ENCODE assay signal across 8 mouse cellular contexts in genomic region chr9:102689940-102690642, GRCm38 (mm10). TPM values are rescaled to one million over a fixed set of nuclear protein-coding genes. Genes with fewer than 3 reads are reported as not detected.
A peak's percentile ranks its signal among the peaks of the same experiment; 100 is the strongest.
DNase-seq lines count a peak whose midpoint lies in the region; ATAC-seq and TF ChIP-seq lines count a peak whose summit lies in the region.

No protein-coding gene starts in this region.

- no peak for TF ChIP-seq CTCF in gastrocnemius, adult 2 months (IDR thresholded peaks at IDR 0.05)
- no peak for TF ChIP-seq CTCF in intestine, postnatal 0 days (IDR thresholded peaks at IDR 0.05; ENCODE audit: low read depth)
- TF ChIP-seq CTCF in midbrain, postnatal 0 days (IDR thresholded peaks at IDR 0.05): no peak

- peak; percentile 44 for DNase-seq in gastrocnemius, adult 2 months
- no peak for DNase-seq in gastrocnemius, adult 8-10 months (ENCODE audit: low spot score in 2 of 2)
- DNase-seq in cerebellum, postnatal 14 days: peak; percentile 86 to 87
- peak; percentile 15 to 20 for DNase-seq in frontal cortex, postnatal 25 days (ENCODE audit: low spot score in 2 of 2)
- peak; percentile 67 for DNase-seq in limb, embryonic 14.5 days (ENCODE audit: low spot score)
- DNase-seq in midbrain, postnatal 0 days (ENCODE audit: low spot score): peak; percentile 82

- peak overlapping the region; percentile 58 for H3K27ac ChIP-seq in gastrocnemius, adult 2 months
- no peak overlapping the region; the same call in 1 of the 2 replicates for H3K27ac ChIP-seq in intestine, postnatal 0 days (ENCODE audit: low read depth, low read length)
- peak overlapping the region; percentile 75 for H3K27ac ChIP-seq in limb, embryonic 14.5 days (replicated peaks; ENCODE audit: low read depth, low read length)
- H3K27ac ChIP-seq in midbrain, postnatal 0 days (ENCODE audit: low read depth, low read length): peak overlapping the region; percentile 96

- H3K27me3 ChIP-seq in intestine, postnatal 0 days (replicated peaks; ENCODE audit: control insufficient read depth, insufficient read depth, low read length): 0 out of 2 replicates have a peak, but pooled peaks cover 3% of the 10 kb centered on the region
- no peaks in the 10 kb centered on the region for H3K27me3 ChIP-seq in limb, embryonic 14.5 days (ENCODE audit: control insufficient read depth, insufficient read depth, low read length)
- H3K27me3 ChIP-seq in midbrain, postnatal 0 days (ENCODE audit: insufficient read depth, low read length): no peaks in the 10 kb centered on the region

- ATAC-seq in intestine, postnatal 0 days: peak; percentile 62
- ATAC-seq in limb, embryonic 14.5 days (ENCODE audit: low FRiP score, low read depth): peak; percentile 77
- ATAC-seq in midbrain, postnatal 0 days (ENCODE audit: low FRiP score): peak; percentile 89
- ATAC-seq in activated CD4-positive, CD25-positive, alpha-beta regulatory T cell, adult 4 months: no peak

- intact Hi-C loops in gastrocnemius, adult 2 months (cut with DNase I): no loop called here

- under 1% methylated on average over 44 of the region's 44 CpGs for WGBS in intestine, postnatal 0 days
- WGBS in limb, embryonic 14.5 days: under 1% methylated on average over 39 of the region's 44 CpGs
- under 1% methylated on average over 35 of the region's 44 CpGs for WGBS in midbrain, postnatal 0 days

- H3K4me2 ChIP-seq in intestine, postnatal 0 days (replicated peaks; ENCODE audit: low read depth): peak overlapping the region; percentile 99
- H3K4me2 ChIP-seq in limb, embryonic 14.5 days (replicated peaks; ENCODE audit: low read depth, low read length, severe bottlenecking): peak overlapping the region; percentile 99
- peak overlapping the region; percentile 94 for H3K4me2 ChIP-seq in midbrain, postnatal 0 days (ENCODE audit: low read depth, low read length, poor library complexity, severe bottlenecking)

- H3K9me3 ChIP-seq in intestine, postnatal 0 days (ENCODE audit: control insufficient read depth): no peaks in the 10 kb centered on the region
- H3K9me3 ChIP-seq in limb, embryonic 14.5 days (ENCODE audit: control insufficient read depth, low read length): no peaks in the 10 kb centered on the region
- H3K9me3 ChIP-seq in midbrain, postnatal 0 days (ENCODE audit: low read length): no peaks in the 10 kb centered on the region

- H3K9ac ChIP-seq in intestine, postnatal 0 days (ENCODE audit: low read depth, low read length): peak overlapping the region; percentile 50
- peak overlapping the region; percentile 61 for H3K9ac ChIP-seq in limb, embryonic 14.5 days (ENCODE audit: low read depth, low read length, severe bottlenecking)
- H3K9ac ChIP-seq in midbrain, postnatal 0 days (replicated peaks; ENCODE audit: low read length, poor library complexity, severe bottlenecking): peak overlapping the region; percentile 81

- TF ChIP-seq POLR2A in limb, embryonic 14.5 days (IDR thresholded peaks at IDR 0.05; ENCODE audit: borderline replicate concordance, extremely low read depth, insufficient read depth, insufficient read length): no peak

- H3K4me3 ChIP-seq in gastrocnemius, adult 2 months: peak overlapping the region; percentile 76
- H3K4me3 ChIP-seq in intestine, postnatal 0 days (ENCODE audit: low read depth, low read length): peak overlapping the region; percentile 49
- H3K4me3 ChIP-seq in limb, embryonic 14.5 days (replicated peaks; ENCODE audit: low read length): peak overlapping the region; percentile 51
- peak overlapping the region; percentile 51 for H3K4me3 ChIP-seq in midbrain, postnatal 0 days (ENCODE audit: low read depth, low read length)

- H3K4me1 ChIP-seq in intestine, postnatal 0 days (replicated peaks; ENCODE audit: control insufficient read depth, insufficient read depth, low read length): peaks cover 4% of the 10 kb centered on the region; the same call in 1 of the 2 replicates
- peaks cover 44% of the 10 kb centered on the region for H3K4me1 ChIP-seq in limb, embryonic 14.5 days (ENCODE audit: control insufficient read depth, insufficient read depth, low read length)
- H3K4me1 ChIP-seq in midbrain, postnatal 0 days (ENCODE audit: insufficient read depth, low read length): 0 out of 2 replicates have a peak, but pooled peaks cover 5% of the 10 kb centered on the region

- H3K36me3 ChIP-seq in intestine, postnatal 0 days (ENCODE audit: control insufficient read depth, insufficient read depth): no peaks in the 10 kb centered on the region
- H3K36me3 ChIP-seq in limb, embryonic 14.5 days (ENCODE audit: control insufficient read depth, insufficient read depth, low read length): no peaks in the 10 kb centered on the region
- H3K36me3 ChIP-seq in midbrain, postnatal 0 days (ENCODE audit: insufficient read depth, low read length): no peaks in the 10 kb centered on the region

RNA-seq across cellular contexts. Expression of gene Amotl2, which starts 26.4 kb away (rescaled TPM):
- 10 to 100 TPM; 13.7 to 28.5 TPM for total RNA-seq in gastrocnemius, adult 2 months (2021)
- total RNA-seq in gastrocnemius, adult 8-10 months (2022): 10 to 100 TPM; 12.7 to 17.4 (median 15.0) TPM
- polyA plus RNA-seq in intestine, postnatal 0 days (2015; fragmentation: Nextera tagmentation; extraction: Ambion mirVana): 12.4 and 13.4 TPM in 2 replicates
- polyA plus RNA-seq in limb, embryonic 14.5 days (2012; rRNA removed): 58.9 and 67.7 TPM in 2 replicates
- 52.7 and 66.6 TPM in 2 replicates for polyA plus RNA-seq in limb, embryonic 14.5 days (2014; fragmentation: Nextera tagmentation; extraction: Ambion mirVana)
- 125 and 129 TPM in 2 replicates for total RNA-seq in midbrain, postnatal 0 days (2014; rRNA removed)
- 31.5 and 32.5 TPM in 2 replicates for polyA plus RNA-seq in midbrain, postnatal 0 days (2015; fragmentation: Nextera tagmentation; extraction: Ambion mirVana)
- not detected for polyA plus RNA-seq in activated CD4-positive, CD25-positive, alpha-beta regulatory T cell, adult 4 months (2017; shearing (Covaris generic))

Comparison
In these comparisons a context has a peak if more than half of its experiments do, and no peak if none do; other contexts are left out.
1. DNase-seq: peak in gastrocnemius, adult 2 months (single experiment), cerebellum, postnatal 14 days (2 of 2), frontal cortex, postnatal 25 days (2 of 2), limb, embryonic 14.5 days (single experiment) and midbrain, postnatal 0 days (single experiment); none in gastrocnemius, adult 8-10 months (0 of 2).
2. RNA of gene Amotl2, which starts 26.4 kb away (polyA plus RNA-seq): 52.7 to 67.7 TPM in limb, embryonic 14.5 days, 31.5 to 32.5 TPM in midbrain, postnatal 0 days and 12.4 to 13.4 TPM in intestine, postnatal 0 days; not detected in activated CD4-positive, CD25-positive, alpha-beta regulatory T cell, adult 4 months; every median in the first group is over 10 times any median in the second.
3. Peak in every context shown above with its lines, with median percentiles within 50 percentile points of each other: H3K4me3 ChIP-seq, H3K4me2 ChIP-seq and H3K9ac ChIP-seq.